13 mouse cellular contexts compared by ENCODE assay signal in genomic region chr7:79496816-79497328, GRCm38 (mm10). TPM values are rescaled to one million over a fixed set of nuclear protein-coding genes. Genes with fewer than 3 reads are reported as not detected.
DNase-seq lines count a peak whose midpoint lies in the region; ATAC-seq lines count a peak whose summit lies in the region.
"Had no signal": no experiment of that assay in that cellular context is flagged by ENCODE, and none has a peak within 500 bp of the region (broad histone marks: within the 10 kb centered on the region; RNA-seq: fewer than 3 reads in every experiment).

No protein-coding gene starts in this region.

- no peaks in the 10 kb centered on the region for H3K27me3 ChIP-seq in forebrain, embryonic 16.5 days (replicated peaks; ENCODE audit: control insufficient read depth, insufficient read depth, low read length)
- H3K27me3 ChIP-seq in midbrain, embryonic 11.5 days (ENCODE audit: control insufficient read depth, insufficient read depth, low read length) = peaks cover 57% of the 10 kb centered on the region
- no peaks in the 10 kb centered on the region for H3K27me3 ChIP-seq in neural tube, embryonic 14.5 days (ENCODE audit: control insufficient read depth, insufficient read depth, low read length)

- peak overlapping the region; percentile 99 for H3K4me2 ChIP-seq in forebrain, embryonic 16.5 days (ENCODE audit: low read length)
- H3K4me2 ChIP-seq in midbrain, embryonic 11.5 days = peak overlapping the region; percentile 58; the same call in 1 of the 2 replicates
- peak overlapping the region; percentile 94; the same call in 1 of the 2 replicates for H3K4me2 ChIP-seq in neural tube, embryonic 14.5 days (ENCODE audit: low read depth, low read length)

- no peak for ATAC-seq in forebrain, embryonic 16.5 days
- no peak for ATAC-seq in midbrain, embryonic 11.5 days (ENCODE audit: low FRiP score)
- no peak for ATAC-seq in neural tube, embryonic 14.5 days (ENCODE audit: low read depth)

- no peak overlapping the region; the same call in 1 of the 2 replicates for H3K4me3 ChIP-seq in forebrain, embryonic 16.5 days (replicated peaks; ENCODE audit: low read length)
- peak overlapping the region; percentile 15; the same call in 1 of the 2 replicates for H3K4me3 ChIP-seq in midbrain, embryonic 11.5 days (ENCODE audit: low read depth, low read length)
- H3K4me3 ChIP-seq in neural tube, embryonic 14.5 days (ENCODE audit: low read depth, low read length) = 0 out of 2 replicates have a peak overlapping the region, but pooled peaks have one; percentile 10
- H3K4me3 ChIP-seq: liver, embryonic 15.5 days had no signal

- 9% methylated on average over 9 of the region's 9 CpGs for WGBS in forebrain, embryonic 16.5 days
- 2% methylated on average over 9 of the region's 9 CpGs for WGBS in midbrain, embryonic 11.5 days
- 8% methylated on average over 9 of the region's 9 CpGs for WGBS in neural tube, embryonic 14.5 days

- peak overlapping the region; percentile 69 for H3K9ac ChIP-seq in forebrain, embryonic 16.5 days (replicated peaks; ENCODE audit: low read depth, low read length)
- H3K9ac ChIP-seq in midbrain, embryonic 11.5 days (ENCODE audit: low read length) = peak overlapping the region; percentile 57
- H3K9ac ChIP-seq in neural tube, embryonic 14.5 days (replicated peaks; ENCODE audit: low read depth, low read length) = peak overlapping the region; percentile 18; the same call in 1 of the 2 replicates
- H3K9ac ChIP-seq: liver, embryonic 15.5 days had no signal

- no peaks in the 10 kb centered on the region for H3K9me3 ChIP-seq in forebrain, embryonic 16.5 days (ENCODE audit: control insufficient read depth, low read length)
- no peaks in the 10 kb centered on the region for H3K9me3 ChIP-seq in midbrain, embryonic 11.5 days (ENCODE audit: control insufficient read depth, low read length)
- H3K9me3 ChIP-seq in neural tube, embryonic 14.5 days (ENCODE audit: control insufficient read depth, low read length) = no peaks in the 10 kb centered on the region
- H3K9me3 ChIP-seq: liver, embryonic 15.5 days had no signal

- DNase-seq in embryo, embryonic 11 days = peak; percentile 32
- no peak for DNase-seq in embryo, embryonic 9.5 days (ENCODE audit: extremely low spot score)
- DNase-seq in midbrain, embryonic 11.5 days (ENCODE audit: low spot score, missing footprints) = peak; percentile 92
- no peak for DNase-seq in gastrocnemius, adult 8-10 months (ENCODE audit: low spot score in 2 of 2)
- DNase-seq in urinary bladder, postnatal 4 days (ENCODE audit: low spot score in 2 of 2) = no peak
- DNase-seq in urinary bladder, adult 2 months (ENCODE audit: low spot score) = no peak
- DNase-seq: heart, adult 2 months; heart, postnatal 36 days; kidney, adult 9 months; layer of hippocampus, adult 9-11 months had no signal

- peak overlapping the region; percentile 93 for H3K27ac ChIP-seq in forebrain, embryonic 16.5 days (ENCODE audit: low read length)
- peak overlapping the region; percentile 92 for H3K27ac ChIP-seq in midbrain, embryonic 11.5 days (ENCODE audit: low read depth, low read length)
- peak overlapping the region; percentile 76 for H3K27ac ChIP-seq in neural tube, embryonic 14.5 days (ENCODE audit: low read depth, low read length)
- H3K27ac ChIP-seq: heart, adult 2 months; liver, embryonic 15.5 days had no signal

- H3K36me3 ChIP-seq in forebrain, embryonic 16.5 days (ENCODE audit: control insufficient read depth, insufficient read depth) = no peaks in the 10 kb centered on the region
- H3K36me3 ChIP-seq in midbrain, embryonic 11.5 days (ENCODE audit: control insufficient read depth, insufficient read depth, low read length) = no peaks in the 10 kb centered on the region
- H3K36me3 ChIP-seq in neural tube, embryonic 14.5 days (ENCODE audit: control insufficient read depth, insufficient read depth, low read length) = no peaks in the 10 kb centered on the region
- H3K36me3 ChIP-seq: liver, embryonic 15.5 days had no signal

- peaks cover 26% of the 10 kb centered on the region for H3K4me1 ChIP-seq in forebrain, embryonic 16.5 days (replicated peaks; ENCODE audit: control insufficient read depth, insufficient read depth, low read length)
- H3K4me1 ChIP-seq in midbrain, embryonic 11.5 days (ENCODE audit: control insufficient read depth, insufficient read depth, low read length) = peaks cover 39% of the 10 kb centered on the region
- H3K4me1 ChIP-seq in neural tube, embryonic 14.5 days (ENCODE audit: control insufficient read depth, insufficient read depth, low read length) = peaks cover 11% of the 10 kb centered on the region; the same call in 1 of the 2 replicates
- H3K4me1 ChIP-seq: liver, embryonic 15.5 days had no signal

RNA-seq across cellular contexts. Expression of gene Polg, which starts 30.7 kb away (rescaled TPM):
- polyA plus RNA-seq in forebrain, embryonic 16.5 days (2015; fragmentation: Nextera tagmentation; extraction: Ambion mirVana) = 29.5 and 34.6 TPM in 2 replicates
- polyA plus RNA-seq in midbrain, embryonic 11.5 days (2014; fragmentation: Nextera tagmentation; extraction: Ambion mirVana) = 24.0 and 26.7 TPM in 2 replicates
- polyA plus RNA-seq in neural tube, embryonic 14.5 days (2014; fragmentation: Nextera tagmentation; extraction: Ambion mirVana) = 23.0 and 30.5 TPM in 2 replicates
- 10 to 100 TPM; 26.0 to 43.5 (median 38.1) TPM for total RNA-seq in gastrocnemius, adult 8-10 months (2022)
- 50.9 and 56.0 TPM in 2 replicates for polyA plus RNA-seq in urinary bladder, adult 2 months (2012; rRNA removed)

Comparison
In these comparisons a context has a peak if more than half of its experiments do, and no peak if none do; other contexts are left out.
1. DNase-seq: peak in embryo, embryonic 11 days (single experiment) and midbrain, embryonic 11.5 days (single experiment); none in embryo, embryonic 9.5 days (single experiment), gastrocnemius, adult 8-10 months (0 of 2), urinary bladder, postnatal 4 days (0 of 2) and urinary bladder, adult 2 months (single experiment).
2. H3K9ac ChIP-seq: peak in every context shown above with its lines; median percentile 69 in forebrain, embryonic 16.5 days; 57 in midbrain, embryonic 11.5 days; 18 in neural tube, embryonic 14.5 days.
3. Peak in every context shown above with its lines, with median percentiles within 50 percentile points of each other: H3K27ac ChIP-seq and H3K4me2 ChIP-seq.